Mouse (Mus musculus): ENCODE results near the gene Rnf5. TPM values are rescaled to one million over a fixed set of nuclear protein-coding genes. Genes with fewer than 3 reads are reported as not detected.
A peak's percentile ranks its signal among the peaks of the same experiment; 100 is the strongest.

Rnf5 gene
- polyA plus RNA-seq, 1 experiment from 2014 or later: 88.4 TPM

DNA sequence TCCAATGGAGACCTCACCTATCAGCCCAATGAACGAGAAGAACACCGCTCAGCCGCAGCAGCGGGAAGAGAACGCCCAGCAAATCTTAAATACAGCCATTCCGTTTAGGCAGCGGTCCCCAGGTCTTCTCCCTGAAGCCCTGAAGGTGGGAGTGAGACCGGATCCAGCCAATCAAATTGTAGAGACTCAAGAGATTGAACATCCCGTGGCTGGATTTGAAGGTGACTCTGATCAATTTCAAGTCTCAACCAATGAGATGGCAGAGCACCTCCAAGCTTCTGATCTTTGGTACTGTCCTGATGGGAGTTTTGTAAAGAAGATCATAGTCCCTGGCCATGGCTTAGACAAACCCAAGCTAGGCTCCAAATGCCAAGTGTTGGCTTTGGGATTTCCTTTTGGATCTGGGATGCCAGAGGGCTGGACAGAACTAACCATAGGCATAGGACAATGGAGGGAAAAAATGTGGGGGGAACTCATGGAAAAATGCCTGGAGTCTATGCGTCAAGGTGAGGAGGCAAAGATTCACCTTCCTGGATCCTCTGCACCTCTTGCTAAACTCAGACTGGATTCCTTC lies 41.9 kb upstream of the Rnf5 start:
- Histone ChIP-seq H3K27ac (replicated peaks) (peak overlapping the region; percentile 77; the same call in 1 of the 2 replicates), H3K4me3 (replicated peaks) (peak overlapping the region; percentile 61), H3K27me3 (0 out of 2 replicates have a peak, but pooled peaks cover 3% of the 10 kb centered on the region), H3K4me1 (replicated peaks) (peaks cover 56% of the 10 kb centered on the region), H3K36me3 (replicated peaks) (peaks cover 19% of the 10 kb centered on the region), H3K9ac (peak overlapping the region; percentile 62), H3K4me2 (peak overlapping the region; percentile 95), H3K9me3 (replicated peaks) (no peaks in the 10 kb centered on the region)
- 51% methylated on average over 10 of the region's 10 CpGs for WGBS (ENCODE audit: insufficient replicate concordance)
- ATAC-seq (ENCODE audit: insufficient read depth): no peak

DNA sequence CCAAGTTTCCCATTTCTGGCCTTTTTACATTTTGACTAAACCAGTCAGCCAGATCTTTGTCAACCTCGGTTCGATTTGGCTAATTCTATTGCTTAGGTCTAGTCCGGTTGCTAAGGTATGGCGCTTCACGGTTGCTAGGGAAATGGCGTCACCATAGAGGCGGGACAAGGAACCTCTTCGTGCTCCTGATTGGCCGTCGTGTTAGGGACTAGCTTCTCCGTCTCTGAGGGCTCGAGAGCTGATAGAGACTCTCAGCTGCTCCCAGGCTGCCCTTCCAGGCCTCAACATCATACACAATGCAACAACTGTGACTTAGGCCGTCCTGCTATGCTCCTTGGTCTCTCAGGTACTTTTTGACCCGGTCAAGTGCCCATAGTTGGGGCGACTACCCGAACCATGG lies 41.1 kb upstream of the Rnf5 start, which contains the start of gene Fkbpl:
Gene Fkbpl, plus strand, starts transcription at position 157 of the 400 bp plus-strand sequence.
- WGBS (ENCODE audit: insufficient replicate concordance): 1% methylated on average over 16 of the region's 16 CpGs
- Histone ChIP-seq H3K36me3 (replicated peaks) (peaks cover 12% of the 10 kb centered on the region; the same call in 1 of the 2 replicates), H3K9ac (peak within 1 kb of the TSS; percentile 62), H3K27ac (replicated peaks) (peak within 1 kb of the TSS; percentile 77), H3K4me1 (replicated peaks) (peaks cover 56% of the 10 kb centered on the region), H3K27me3 (peaks cover 5% of the 10 kb centered on the region; the same call in 1 of the 2 replicates), H3K9me3 (replicated peaks) (no peaks in the 10 kb centered on the region), H3K4me2 (peak within 1 kb of the TSS; percentile 95), H3K4me3 (replicated peaks) (peak within 1 kb of the TSS; percentile 61)
- ATAC-seq (ENCODE audit: insufficient read depth): peak; percentile 25

DNA sequence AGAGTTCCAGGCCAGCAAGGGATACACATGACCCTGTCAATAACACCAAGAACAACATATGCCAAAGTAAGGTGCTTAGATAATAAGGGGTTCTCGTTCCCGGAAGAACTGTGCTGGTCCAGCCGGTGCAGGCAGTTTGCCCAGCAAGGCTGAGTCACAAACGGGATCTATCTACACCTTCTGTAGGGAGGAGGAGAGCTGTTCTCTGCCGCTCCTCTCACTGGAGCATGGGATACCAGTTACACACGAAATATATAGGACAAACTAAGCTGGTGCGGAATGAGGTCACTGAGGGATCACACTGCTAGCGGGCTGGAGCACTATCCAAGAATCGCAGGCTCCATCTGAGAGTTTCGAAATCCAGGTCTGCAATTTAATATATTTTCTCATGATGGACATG lies 40.5 kb upstream of the Rnf5 start:
- Histone ChIP-seq H3K9ac (no peak overlapping the region), H3K27me3 (peaks cover 5% of the 10 kb centered on the region; the same call in 1 of the 2 replicates), H3K9me3 (replicated peaks) (no peaks in the 10 kb centered on the region), H3K27ac (replicated peaks) (no peak overlapping the region), H3K4me3 (replicated peaks) (no peak overlapping the region), H3K4me1 (replicated peaks) (peaks cover 49% of the 10 kb centered on the region), H3K4me2 (no peak overlapping the region), H3K36me3 (replicated peaks) (peaks cover 5% of the 10 kb centered on the region; the same call in 1 of the 2 replicates)
- 70% methylated on average over 10 of the region's 10 CpGs for WGBS (ENCODE audit: insufficient replicate concordance)
- ATAC-seq (ENCODE audit: insufficient read depth): no peak

DNA sequence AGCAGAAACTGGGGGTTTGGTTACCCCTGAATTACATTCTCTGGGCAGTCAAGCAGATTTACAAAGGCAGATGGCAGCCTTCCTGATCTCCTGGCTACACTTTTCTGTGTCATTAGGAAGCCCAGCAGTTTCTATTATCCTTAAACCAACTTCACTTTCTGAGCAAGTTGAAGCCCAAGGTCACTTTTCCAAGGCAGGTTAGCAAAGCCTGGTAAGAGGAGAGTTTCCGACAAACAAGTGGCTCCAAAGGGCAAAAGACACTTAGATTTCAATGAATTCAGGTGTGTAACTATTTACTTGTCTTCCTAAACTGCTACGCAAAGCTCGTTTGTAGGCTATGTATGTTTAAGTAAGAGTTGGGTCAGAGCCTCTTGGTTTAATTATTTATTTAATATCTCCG lies 39.9 kb upstream of the Rnf5 start:
- no peak overlapping the region for H3K27ac ChIP-seq (replicated peaks)
- no peaks in the 10 kb centered on the region for H3K36me3 ChIP-seq (replicated peaks)
- no peak overlapping the region for H3K4me3 ChIP-seq (replicated peaks)
- 69% methylated on average over 4 of the region's 4 CpGs for WGBS (ENCODE audit: insufficient replicate concordance)
- H3K9ac ChIP-seq: no peak overlapping the region
- H3K4me1 ChIP-seq (replicated peaks): peaks cover 44% of the 10 kb centered on the region
- no peaks in the 10 kb centered on the region for H3K9me3 ChIP-seq (replicated peaks)
- no peak overlapping the region for H3K4me2 ChIP-seq
- no peak for ATAC-seq (ENCODE audit: insufficient read depth)
- peaks cover 5% of the 10 kb centered on the region; the same call in 1 of the 2 replicates for H3K27me3 ChIP-seq

DNA sequence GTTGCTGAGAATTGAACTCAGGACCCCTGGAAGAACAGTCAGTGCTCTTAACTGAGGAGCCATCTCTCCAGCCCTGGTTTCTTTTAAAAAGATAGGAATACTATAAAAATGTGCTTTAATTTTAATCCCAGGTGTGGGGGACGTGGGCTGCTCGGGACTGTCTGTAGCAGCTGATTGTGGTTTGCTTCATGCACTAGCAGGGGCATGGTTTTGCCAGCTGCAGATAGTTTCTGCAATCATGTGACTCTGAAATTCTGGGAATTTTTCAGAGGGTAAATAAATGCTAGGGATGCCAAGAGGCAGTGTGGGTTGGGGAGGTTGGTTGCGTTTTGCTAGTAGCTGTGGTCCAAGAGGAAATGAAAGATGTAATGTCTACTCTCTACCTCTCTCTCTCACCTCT lies 38.5 kb upstream of the Rnf5 start:
- WGBS (ENCODE audit: insufficient replicate concordance): 57% methylated on average over 3 of the region's 3 CpGs

DNA sequence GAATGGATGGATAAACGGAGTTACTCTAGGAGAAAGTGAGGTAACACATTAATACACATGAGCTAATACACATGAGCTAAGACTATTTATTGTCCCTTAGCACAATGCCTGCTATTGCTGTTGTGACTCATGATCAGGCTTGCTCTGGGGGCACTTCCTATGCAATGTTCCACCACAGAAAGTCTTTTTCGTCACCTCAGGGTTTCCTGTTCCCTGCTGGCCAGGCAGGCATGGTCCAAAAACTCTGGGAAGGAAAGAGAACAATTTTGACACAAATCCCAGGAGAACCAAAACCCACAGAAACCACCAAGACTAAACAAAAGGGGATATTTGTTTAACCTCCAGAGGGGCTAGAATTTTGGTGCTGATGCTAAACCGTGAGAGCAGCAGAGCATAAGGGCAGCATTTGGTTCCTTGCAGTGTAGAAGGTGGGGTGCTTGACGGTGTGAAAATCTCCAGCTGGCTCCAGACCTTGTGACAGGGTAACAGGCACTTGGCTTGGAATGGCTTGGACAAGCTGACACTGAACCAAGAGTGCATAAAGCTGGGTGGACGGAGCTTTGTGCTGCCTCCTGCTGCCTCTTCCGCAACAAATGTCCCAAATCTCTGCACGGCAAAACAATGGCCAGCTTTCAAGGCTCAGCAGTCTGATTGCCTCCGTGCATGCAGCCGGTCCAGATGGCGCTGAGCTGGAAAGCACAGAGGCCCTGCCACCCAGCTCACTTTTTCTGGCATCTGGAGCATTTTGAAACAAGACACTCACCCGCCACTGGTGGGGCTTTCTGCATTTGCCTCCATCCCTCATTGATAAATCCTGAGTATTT lies 37.5 kb upstream of the Rnf5 start:
- Histone ChIP-seq H3K9ac (no peak overlapping the region), H3K4me2 (no peak overlapping the region)

More for the DNA sequence above, 38.5 kb upstream of the Rnf5 start:
- Histone ChIP-seq H3K4me1 (replicated peaks) (peaks cover 31% of the 10 kb centered on the region), H3K27me3 (peaks cover 5% of the 10 kb centered on the region; the same call in 1 of the 2 replicates), H3K27ac (replicated peaks) (no peak overlapping the region), H3K4me3 (replicated peaks) (no peak overlapping the region), H3K9ac (no peak overlapping the region), H3K36me3 (replicated peaks) (no peaks in the 10 kb centered on the region), H3K4me2 (no peak overlapping the region), H3K9me3 (replicated peaks) (no peaks in the 10 kb centered on the region)
- ATAC-seq (ENCODE audit: insufficient read depth): no peak

DNA sequence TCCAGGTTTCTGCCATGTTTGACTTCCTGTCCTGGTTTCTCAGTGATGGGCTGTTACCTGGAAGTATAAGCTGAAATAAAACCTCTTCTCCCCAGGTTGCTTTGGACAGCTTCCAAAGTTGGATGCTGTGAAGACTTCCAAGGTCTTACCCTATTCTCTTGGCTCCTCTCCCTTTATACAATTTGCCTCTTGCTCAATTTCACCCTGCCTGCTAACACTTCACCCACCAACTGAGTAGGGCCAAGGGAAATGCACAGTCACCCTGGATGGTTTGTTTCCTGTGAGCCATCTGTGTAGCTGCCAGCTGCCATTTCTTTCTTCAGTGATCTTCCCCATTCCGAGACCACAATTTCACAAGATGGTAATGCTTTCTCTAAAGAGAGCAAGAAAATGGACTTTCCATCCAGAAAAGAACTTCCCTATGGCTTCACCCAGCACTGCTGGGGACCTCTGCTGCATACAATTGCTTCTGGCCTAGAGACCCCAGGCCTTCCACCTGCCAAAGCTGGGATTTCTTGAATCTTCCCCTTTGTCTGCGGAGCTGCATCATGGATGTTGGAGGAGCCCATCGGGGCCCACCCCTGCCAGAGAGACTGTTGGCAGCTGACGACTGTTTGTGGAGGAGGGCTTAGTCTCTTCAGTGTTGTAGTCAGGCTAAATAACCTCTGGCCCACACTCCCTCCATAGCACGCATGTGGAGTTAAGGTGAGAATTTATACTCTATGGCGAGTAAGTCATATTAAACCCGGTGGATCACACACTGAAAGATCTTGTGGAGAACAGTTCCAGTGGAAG lies 36.2 kb upstream of the Rnf5 start:
- Histone ChIP-seq H3K4me3 (replicated peaks) (no peak overlapping the region), H3K27ac (replicated peaks) (peak overlapping the region; percentile 62; the same call in 1 of the 2 replicates), H3K9ac (no peak overlapping the region), H3K27me3 (peaks cover 5% of the 10 kb centered on the region; the same call in 1 of the 2 replicates), H3K4me1 (replicated peaks) (peaks cover 10% of the 10 kb centered on the region), H3K9me3 (replicated peaks) (no peaks in the 10 kb centered on the region), H3K36me3 (replicated peaks) (no peaks in the 10 kb centered on the region), H3K4me2 (no peak overlapping the region)
- ATAC-seq (ENCODE audit: insufficient read depth): no peak
- WGBS (ENCODE audit: insufficient replicate concordance): 55% methylated on average over 7 of the region's 7 CpGs

More for the DNA sequence above, 37.5 kb upstream of the Rnf5 start:
- no peak for ATAC-seq (ENCODE audit: insufficient read depth)
- no peak overlapping the region for H3K4me3 ChIP-seq (replicated peaks)
- H3K36me3 ChIP-seq (replicated peaks): no peaks in the 10 kb centered on the region
- peaks cover 5% of the 10 kb centered on the region; the same call in 1 of the 2 replicates for H3K27me3 ChIP-seq
- WGBS (ENCODE audit: insufficient replicate concordance): 24% methylated on average over 11 of the region's 11 CpGs
- no peaks in the 10 kb centered on the region for H3K9me3 ChIP-seq (replicated peaks)
- peaks cover 23% of the 10 kb centered on the region for H3K4me1 ChIP-seq (replicated peaks)
- no peak overlapping the region for H3K27ac ChIP-seq (replicated peaks)

DNA sequence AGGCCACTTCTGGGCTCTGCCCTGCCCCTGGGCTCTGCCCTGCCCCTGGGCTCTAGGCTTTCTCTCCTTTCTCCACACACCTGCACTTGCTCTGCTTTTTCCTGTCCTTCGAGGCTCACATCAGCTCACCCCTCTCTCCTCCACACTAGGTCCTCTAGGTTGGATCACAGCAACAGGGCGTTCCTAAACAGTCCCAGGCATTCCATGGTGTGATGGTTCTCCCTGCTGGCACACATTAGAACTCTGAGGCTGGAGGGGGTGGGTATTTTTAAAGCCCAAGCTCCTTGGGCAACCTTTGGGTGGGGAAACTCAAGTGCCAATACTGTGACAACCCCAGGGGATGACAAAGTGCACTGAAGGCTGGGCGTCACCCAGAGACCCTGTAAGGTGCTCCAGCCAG lies 34.0 kb upstream of the Rnf5 start:
- no peak for ATAC-seq (ENCODE audit: insufficient read depth)
- Histone ChIP-seq H3K27ac (replicated peaks) (no peak overlapping the region), H3K27me3 (peaks cover 21% of the 10 kb centered on the region), H3K4me2 (no peak overlapping the region), H3K9me3 (replicated peaks) (no peaks in the 10 kb centered on the region), H3K4me3 (replicated peaks) (no peak overlapping the region), H3K36me3 (replicated peaks) (no peaks in the 10 kb centered on the region), H3K4me1 (replicated peaks) (peaks cover 6% of the 10 kb centered on the region), H3K9ac (no peak overlapping the region)
- 52% methylated on average over 3 of the region's 3 CpGs for WGBS (ENCODE audit: insufficient replicate concordance)

DNA sequence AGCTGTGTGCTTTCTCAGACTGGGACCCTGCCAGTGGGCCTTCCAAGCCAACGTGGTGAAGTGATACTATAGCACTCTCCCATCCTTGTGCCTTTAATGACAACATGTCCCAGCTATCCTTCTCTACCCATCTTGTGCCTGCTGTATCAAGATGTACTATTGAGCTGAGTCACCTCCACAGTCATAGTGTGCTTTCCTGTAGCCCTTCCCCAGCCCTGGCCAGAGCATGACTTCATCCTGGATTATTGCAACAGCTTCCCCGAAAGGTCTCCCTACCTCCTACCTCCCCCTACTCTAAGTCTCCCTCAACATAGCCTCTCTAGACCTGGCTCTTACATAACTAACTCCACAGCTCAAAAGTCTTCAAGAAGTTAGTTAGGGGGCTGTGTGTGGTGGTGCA lies 32.2 kb upstream of the Rnf5 start:
- H3K27ac ChIP-seq (replicated peaks): no peak overlapping the region
- H3K4me1 ChIP-seq (replicated peaks): peaks cover 23% of the 10 kb centered on the region
- H3K4me2 ChIP-seq: no peak overlapping the region
- WGBS (ENCODE audit: insufficient replicate concordance): 34% methylated on average over 2 of the region's 2 CpGs
- no peak overlapping the region for H3K9ac ChIP-seq
- H3K36me3 ChIP-seq (replicated peaks): no peaks in the 10 kb centered on the region
- no peak for ATAC-seq (ENCODE audit: insufficient read depth)
- H3K9me3 ChIP-seq (replicated peaks): no peaks in the 10 kb centered on the region
- H3K27me3 ChIP-seq: peaks cover 39% of the 10 kb centered on the region
- H3K4me3 ChIP-seq (replicated peaks): no peak overlapping the region

DNA sequence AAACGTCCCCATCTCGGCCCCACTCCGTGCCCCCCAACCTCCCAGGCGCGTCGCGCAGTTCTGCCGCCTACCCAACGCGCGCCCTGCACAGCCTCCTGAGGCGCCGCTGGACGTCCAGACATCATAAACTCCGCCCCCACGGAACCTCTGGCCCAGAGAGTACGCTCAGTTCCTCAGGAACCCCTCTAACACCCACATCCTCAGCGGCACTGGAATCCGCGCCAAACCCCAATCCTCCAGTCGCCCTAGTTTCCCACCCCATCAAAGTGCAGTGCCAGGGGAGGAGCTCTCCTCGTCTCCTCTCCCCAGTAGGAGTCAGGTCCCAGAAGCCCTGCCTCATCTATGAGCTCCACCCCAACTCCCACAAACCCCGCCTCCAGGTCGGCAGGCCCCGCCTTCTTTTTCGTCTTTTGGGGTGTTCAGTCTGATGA lies 28.8 kb upstream of the Rnf5 start:
- H3K9ac ChIP-seq: no peak overlapping the region

More for the DNA sequence above, 28.8 kb upstream of the Rnf5 start:
- H3K9me3 ChIP-seq (replicated peaks): no peaks in the 10 kb centered on the region
- peak overlapping the region; percentile 64 for H3K4me2 ChIP-seq
- peak overlapping the region; percentile 38 for H3K4me3 ChIP-seq (replicated peaks)
- no peaks in the 10 kb centered on the region for H3K36me3 ChIP-seq (replicated peaks)
- H3K27ac ChIP-seq (replicated peaks): no peak overlapping the region
- WGBS (ENCODE audit: insufficient replicate concordance): 1% methylated on average over 26 of the region's 26 CpGs
- 0 out of 2 replicates have a peak, but pooled peaks have one; percentile 22 for ATAC-seq (ENCODE audit: insufficient read depth)
- peaks cover 46% of the 10 kb centered on the region for H3K4me1 ChIP-seq (replicated peaks)
- H3K27me3 ChIP-seq: peaks cover 68% of the 10 kb centered on the region
